Comparison of ENCODE assay signal across 8 mouse cellular contexts in the genomic region with DNA sequence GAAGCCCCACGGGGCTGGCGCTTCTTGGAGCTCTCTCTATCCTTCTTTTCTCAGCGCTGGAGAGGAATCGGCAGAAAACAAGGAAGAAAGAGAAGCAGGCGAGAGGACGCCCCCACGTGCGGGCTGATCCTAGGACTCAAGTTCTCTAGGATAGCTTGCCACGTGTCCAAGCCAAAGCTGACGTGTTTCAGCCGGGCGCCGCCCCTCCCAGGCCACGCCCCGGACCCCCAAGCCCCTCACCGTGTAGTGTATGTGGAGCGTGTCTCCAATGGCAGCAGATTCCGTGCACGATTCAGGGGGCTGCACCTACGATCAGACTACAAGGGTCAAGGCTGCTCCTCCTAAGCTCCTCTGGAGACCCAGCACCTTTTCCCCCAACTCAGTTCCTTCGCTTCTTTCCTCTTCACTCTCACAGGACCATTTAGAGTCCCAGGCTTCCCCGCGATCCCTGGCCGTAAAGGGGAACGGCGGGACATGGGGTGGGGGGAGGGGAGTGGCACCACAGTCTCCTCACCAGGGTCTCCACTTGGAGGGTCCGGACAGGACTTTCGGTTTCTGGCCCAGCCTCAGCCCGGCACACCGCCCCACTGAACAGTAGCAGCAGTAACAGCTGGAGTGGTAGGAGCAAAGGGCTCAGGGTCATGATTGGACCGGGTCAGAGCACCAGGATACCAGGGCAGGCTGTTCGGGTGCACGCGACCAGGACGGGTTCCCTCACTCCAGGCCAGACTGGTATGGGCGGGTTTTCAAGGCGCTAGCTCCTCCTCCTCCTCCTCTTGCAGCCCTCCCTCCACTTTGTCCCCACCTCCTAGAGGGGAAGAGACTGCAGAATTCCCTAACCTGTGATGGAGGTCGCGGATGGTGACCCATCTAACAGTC. TPM values are rescaled to one million over a fixed set of nuclear protein-coding genes. Genes with fewer than 3 reads are reported as not detected.
A peak's percentile ranks its signal among the peaks of the same experiment; 100 is the strongest.
DNase-seq lines count a peak whose midpoint lies in the region; ATAC-seq lines count a peak whose summit lies in the region.

A gene (minus strand): TSS at position 756 of the 879 bp plus-strand sequence.

- no peak within 1 kb of the TSS for H3K27ac ChIP-seq in forebrain, embryonic 15.5 days (replicated peaks)
- 0 out of 2 replicates have a peak within 1 kb of the TSS, but pooled peaks have one; percentile 21 for H3K27ac ChIP-seq in limb, embryonic 11.5 days (replicated peaks; ENCODE audit: low read depth, low read length)
- H3K27ac ChIP-seq in midbrain, embryonic 10.5 days (replicated peaks) = peak within 1 kb of the TSS; percentile 77
- 0 out of 2 replicates have a peak within 1 kb of the TSS, but pooled peaks have one; percentile 6 for H3K27ac ChIP-seq in stomach, embryonic 16.5 days (ENCODE audit: low read length)

- peaks cover 22% of the 10 kb centered on the region; the same call in 1 of the 2 replicates for H3K27me3 ChIP-seq in forebrain, embryonic 15.5 days
- H3K27me3 ChIP-seq in limb, embryonic 11.5 days (ENCODE audit: control insufficient read depth, insufficient read depth, low read length) = no peaks in the 10 kb centered on the region
- peaks cover 61% of the 10 kb centered on the region for H3K27me3 ChIP-seq in midbrain, embryonic 10.5 days (ENCODE audit: low read depth, poor library complexity, severe bottlenecking)
- no peaks in the 10 kb centered on the region for H3K27me3 ChIP-seq in stomach, embryonic 16.5 days (ENCODE audit: control insufficient read depth, insufficient read depth, low read length)

- DNase-seq in right cerebral cortex, postnatal 10 days (ENCODE audit: low spot score in 2 of 2) = peak; percentile 61 to 70
- no peak for DNase-seq in right cerebral cortex, adult 2 months (ENCODE audit: low spot score in 2 of 2)
- DNase-seq in cerebellum, adult 11-12 months = peak; percentile 39
- DNase-seq in limb, embryonic 11.5 days (ENCODE audit: low spot score) = peak; percentile 83
- DNase-seq in midbrain, embryonic 10.5 days (ENCODE audit: low spot score) = peak; percentile 75

- peak; percentile 73 for ATAC-seq in forebrain, embryonic 15.5 days (replicated peaks)
- ATAC-seq in hematopoietic stem cell, adult 5-6 weeks (replicated peaks in 1 of 2; ENCODE audit: insufficient read depth in 1 of 2, low FRiP score in 2 of 2, low TSS enrichment in 1 of 2, low read depth in 1 of 2, poor library complexity in 2 of 2, severe bottlenecking in 2 of 2) = peak; percentile 55 to 77
- peak; percentile 77 for ATAC-seq in limb, embryonic 11.5 days (ENCODE audit: insufficient number of reproducible peaks, low FRiP score, low TSS enrichment, low read depth)
- ATAC-seq in stomach, embryonic 16.5 days (ENCODE audit: insufficient read depth, low FRiP score) = peak; percentile 88

- no peaks in the 10 kb centered on the region for H3K36me3 ChIP-seq in forebrain, embryonic 15.5 days
- H3K36me3 ChIP-seq in limb, embryonic 11.5 days (ENCODE audit: control insufficient read depth, insufficient read depth, low read length) = no peaks in the 10 kb centered on the region
- H3K36me3 ChIP-seq in midbrain, embryonic 10.5 days = no peaks in the 10 kb centered on the region
- no peaks in the 10 kb centered on the region for H3K36me3 ChIP-seq in stomach, embryonic 16.5 days (ENCODE audit: control insufficient read depth, insufficient read depth, low read length)

- H3K9me3 ChIP-seq in forebrain, embryonic 15.5 days = no peaks in the 10 kb centered on the region
- H3K9me3 ChIP-seq in limb, embryonic 11.5 days (ENCODE audit: control insufficient read depth, low read length) = no peaks in the 10 kb centered on the region
- H3K9me3 ChIP-seq in midbrain, embryonic 10.5 days (replicated peaks) = no peaks in the 10 kb centered on the region
- H3K9me3 ChIP-seq in stomach, embryonic 16.5 days (replicated peaks; ENCODE audit: control insufficient read depth, low read length) = no peaks in the 10 kb centered on the region

- peaks cover 24% of the 10 kb centered on the region for H3K4me1 ChIP-seq in forebrain, embryonic 15.5 days
- H3K4me1 ChIP-seq in limb, embryonic 11.5 days (ENCODE audit: control insufficient read depth, insufficient read depth, low read length) = peaks cover 29% of the 10 kb centered on the region
- H3K4me1 ChIP-seq in midbrain, embryonic 10.5 days = peaks cover 46% of the 10 kb centered on the region
- peaks cover 20% of the 10 kb centered on the region for H3K4me1 ChIP-seq in stomach, embryonic 16.5 days (ENCODE audit: control insufficient read depth, insufficient read depth, low read length)

- peak within 1 kb of the TSS; percentile 45 for H3K4me3 ChIP-seq in forebrain, embryonic 15.5 days
- peak within 1 kb of the TSS; percentile 49 for H3K4me3 ChIP-seq in limb, embryonic 11.5 days (ENCODE audit: low read depth, low read length)
- peak within 1 kb of the TSS; percentile 65 for H3K4me3 ChIP-seq in midbrain, embryonic 10.5 days
- H3K4me3 ChIP-seq in stomach, embryonic 16.5 days (replicated peaks; ENCODE audit: low read length) = peak within 1 kb of the TSS; percentile 67

- WGBS in forebrain, embryonic 15.5 days = 1% methylated on average over 39 of the region's 39 CpGs
- WGBS in limb, embryonic 11.5 days = 1% methylated on average over 37 of the region's 39 CpGs
- under 1% methylated on average over 39 of the region's 39 CpGs for WGBS in midbrain, embryonic 10.5 days
- WGBS in stomach, embryonic 16.5 days = under 1% methylated on average over 39 of the region's 39 CpGs

- peak within 1 kb of the TSS; percentile 49 for H3K9ac ChIP-seq in forebrain, embryonic 15.5 days (replicated peaks)
- peak within 1 kb of the TSS; percentile 64 for H3K9ac ChIP-seq in limb, embryonic 11.5 days (ENCODE audit: low read length)
- peak within 1 kb of the TSS; percentile 77 for H3K9ac ChIP-seq in stomach, embryonic 16.5 days (ENCODE audit: low read length)

- H3K4me2 ChIP-seq in forebrain, embryonic 15.5 days (replicated peaks) = peak within 1 kb of the TSS; percentile 94
- peak within 1 kb of the TSS; percentile 95 for H3K4me2 ChIP-seq in limb, embryonic 11.5 days (ENCODE audit: low read depth, severe bottlenecking)
- peak within 1 kb of the TSS; percentile 99 for H3K4me2 ChIP-seq in stomach, embryonic 16.5 days (ENCODE audit: low read depth, low read length)

RNA-seq across cellular contexts. Expression of the gene that starts here (rescaled TPM):
- 3.5 and 3.6 TPM in 2 replicates for polyA plus RNA-seq in forebrain, embryonic 15.5 days (2015; fragmentation: Nextera tagmentation; extraction: Ambion mirVana)
- total RNA-seq in hematopoietic stem cell, adult 5-6 weeks (2017) = 5.9 and 11.3 TPM in 2 replicates
- polyA plus RNA-seq in limb, embryonic 11.5 days (2014; fragmentation: Nextera tagmentation; extraction: Ambion mirVana) = 24.3 and 25.7 TPM in 2 replicates
- 15.2 and 16.4 TPM in 2 replicates for polyA plus RNA-seq in midbrain, embryonic 10.5 days (2016; fragmentation: Nextera tagmentation; extraction: Ambion mirVana)
- 130 TPM in 2 replicates for polyA plus RNA-seq in stomach, embryonic 16.5 days (2015; fragmentation: Nextera tagmentation; extraction: Ambion mirVana)

Comparison
In these comparisons a context has a peak if more than half of its experiments do, and no peak if none do; other contexts are left out.
1. DNase-seq: peak in right cerebral cortex, postnatal 10 days (2 of 2), cerebellum, adult 11-12 months (single experiment), limb, embryonic 11.5 days (single experiment) and midbrain, embryonic 10.5 days (single experiment); none in right cerebral cortex, adult 2 months (0 of 2).
2. Peak in every context shown above with its lines, with median percentiles within 50 percentile points of each other: ATAC-seq, H3K4me2 ChIP-seq, H3K4me3 ChIP-seq and H3K9ac ChIP-seq.